Mouse (Mus musculus): ENCODE data around the gene Gm37240.

DNA sequence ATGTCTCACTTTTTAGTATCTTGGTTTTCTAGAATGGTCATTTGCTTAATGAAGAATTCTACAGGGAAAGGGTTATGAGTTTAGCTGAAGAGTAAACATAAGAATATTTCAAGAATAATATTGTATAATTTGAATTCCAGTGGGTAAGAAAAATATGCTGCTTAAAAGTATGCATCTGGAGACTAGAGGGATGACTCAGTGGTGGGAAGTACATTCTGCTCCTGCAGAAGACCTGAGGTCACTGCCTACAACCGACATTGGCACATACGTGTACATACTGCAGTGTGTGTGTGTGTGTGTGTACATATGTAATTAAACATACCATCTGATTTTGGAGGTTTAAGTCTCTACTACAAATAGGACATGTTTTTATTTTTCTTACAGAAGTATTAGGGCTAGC is 251.7 kb downstream of the Gm37240 start:
- TF ChIP-seq CTCF (IDR thresholded peaks at IDR 0.05; ENCODE audit: borderline replicate concordance, extremely low read depth, insufficient read depth, insufficient read length): no peak
- TF ChIP-seq POLR2A (IDR thresholded peaks at IDR 0.05; ENCODE audit: borderline replicate concordance, extremely low read depth, insufficient read depth, insufficient read length, poor library complexity, severe bottlenecking): no peak
